Mouse (Mus musculus) bone marrow macrophage, adult 2 months (primary cell): ENCODE results near the gene Pogz.

Source experiments
- CTCF ChIP-seq: IDR thresholded peaks from 2 replicates; pipeline ENCODE4 v1.5.1; 2012; ENCODE audit warnings: low read depth, mild to moderate bottlenecking, low read length, moderate library complexity
- POLR2A ChIP-seq: IDR thresholded peaks from 2 replicates; pipeline ENCODE4 v1.6.1; 2012; ENCODE audit warnings: mild to moderate bottlenecking, low read depth, low read length, borderline replicate concordance

DNA sequence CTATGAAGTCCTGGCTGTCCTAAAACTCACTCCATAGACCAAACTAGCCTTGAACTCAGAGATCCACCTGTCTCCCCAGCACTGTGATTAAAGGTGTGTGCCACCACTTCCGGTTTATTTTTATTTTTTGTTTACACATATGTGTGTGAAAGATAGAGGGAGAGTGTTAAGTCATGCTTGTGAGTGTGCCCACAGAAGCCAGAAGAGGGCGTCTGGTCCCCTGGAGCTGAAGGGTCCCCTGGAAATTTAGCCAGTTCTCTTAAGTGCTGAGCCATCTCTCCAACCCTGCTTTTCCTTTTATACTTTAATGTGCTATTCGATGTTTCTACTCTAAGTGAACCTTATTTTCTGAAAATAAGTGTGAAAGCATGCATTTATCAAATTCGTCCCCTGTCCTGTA is 25.7 kb upstream of the Pogz start:
- TF ChIP-seq CTCF = no peak
- no peak for TF ChIP-seq POLR2A
